Mouse (Mus musculus) left cerebral cortex, postnatal 10 days (tissue): ENCODE results near the gene Dhrs11. TPM values are rescaled to one million over a fixed set of nuclear protein-coding genes. Genes with fewer than 3 reads are reported as not detected.

Experiments used
- DNase-seq, 2 experiments: peaks; one replicate each; pipeline ENCODE4 v3.0.0; 2021 to 2022; ENCODE audit warnings: low spot score in 2 of 2, mixed read lengths in 1 of 2; ENCODE audit errors: extremely low spot score in 1 of 2
- intact Hi-C: fragments of 180-260 bp; cut with DNase I; formaldehyde crosslinking; loops from one replicate; pipeline ENCODE4 v1.15.1; 2025
- total RNA-seq, 2 experiments: library from RNA; stranded (reverse); gene quantifications; 2 replicates each; pipeline ENCODE4 v1.2.3; 2021

The Dhrs11 gene
- total RNA-seq, 2 experiments from 2014 or later = 6.3 to 7.1 TPM

GRCm38 (mm10) chr11:84775560-84775959, 53.2 kb downstream of the Dhrs11 start:
- intact Hi-C loops = no loop called here

GRCm38 (mm10) chr11:84774870-84775514, 53.8 kb downstream of the Dhrs11 start:
- intact Hi-C loops = no loop called here
- no peak for DNase-seq

More at GRCm38 (mm10) chr11:84775560-84775959, 53.2 kb downstream of the Dhrs11 start:
- DNase-seq = no peak

Other genes with a start within 250 kb of the Dhrs11 start
- gene Mrm1, start 9.5 kb downstream of the Dhrs11 start, total RNA-seq = 10 to 100 TPM; 18.1 to 21.7 TPM
- gene Ggnbp2, start 41.8 kb upstream of the Dhrs11 start, total RNA-seq = 10 to 100 TPM; 89.1 to 90.3 TPM
- 10 to 100 TPM; 11.8 to 13.8 TPM for gene Myo19, start 51.2 kb upstream of the Dhrs11 start, total RNA-seq
- gene Pigw, start 51.3 kb upstream of the Dhrs11 start, total RNA-seq = 1 to 10 TPM; 7.8 to 8.5 TPM
- 10 to 100 TPM; 28.1 to 31.9 TPM for gene Znhit3, start 87.4 kb upstream of the Dhrs11 start, total RNA-seq
- gene Car4, start 128.8 kb upstream of the Dhrs11 start, total RNA-seq = 10 to 100 TPM; 44.2 to 49.6 TPM